Mouse (Mus musculus) C2C12 (cell line): ENCODE data around the gene Rnf39. TPM values are rescaled to one million over a fixed set of nuclear protein-coding genes. Genes with fewer than 3 reads are reported as not detected.

Experiments
- H3K27me3 ChIP-seq: one replicate; pipeline ENCODE4 v1.6.1; 2011; ENCODE audit not compliant: control insufficient read depth, insufficient read depth, insufficient read length
- H3K36me3 ChIP-seq: one replicate; pipeline ENCODE4 v1.6.1; 2011; ENCODE audit not compliant: control insufficient read depth, insufficient read depth
- H3K4me3 ChIP-seq: one replicate; pipeline ENCODE4 v1.5.1; 2011; ENCODE audit warnings: mild to moderate bottlenecking, control low read depth; ENCODE audit not compliant: poor library complexity, insufficient read depth, severe bottlenecking
- H3K79me2 ChIP-seq: one replicate; pipeline ENCODE4 v1.6.1; 2011; ENCODE audit not compliant: control insufficient read depth, insufficient read depth
- H3K79me3 ChIP-seq: one replicate; pipeline ENCODE4 v1.6.1; 2011; ENCODE audit warnings: low read depth, control low read depth
- H3ac ChIP-seq: one replicate; pipeline ENCODE3; 2011; ENCODE audit warnings: low read depth; ENCODE audit not compliant: control insufficient read depth, insufficient read length
- CEBPB ChIP-seq: IDR thresholded peaks from one replicate; pipeline ENCODE4 v1.6.1; 2011; ENCODE audit warnings: low read depth, mild to moderate bottlenecking, control low read depth, moderate library complexity
- CTCF ChIP-seq: IDR thresholded peaks from one replicate; pipeline ENCODE4 v1.5.1; 2011; ENCODE audit not compliant: control insufficient read depth, insufficient read depth, insufficient read length
- FOSL1 ChIP-seq: IDR thresholded peaks from one replicate; pipeline ENCODE4 v1.8.0; 2011; ENCODE audit warnings: mild to moderate bottlenecking, low read length; ENCODE audit not compliant: poor library complexity, insufficient read depth, severe bottlenecking
- MAX ChIP-seq: IDR thresholded peaks from one replicate; pipeline ENCODE4 v1.6.1; 2011; ENCODE audit warnings: mild to moderate bottlenecking, control low read depth
- MYOD1 ChIP-seq: IDR thresholded peaks from one replicate; pipeline ENCODE4 v1.6.1; 2011; ENCODE audit warnings: low read depth; ENCODE audit not compliant: control insufficient read depth, insufficient read length
- MYOG ChIP-seq: IDR thresholded peaks from one replicate; pipeline ENCODE4 v1.6.1; 2011; ENCODE audit not compliant: control insufficient read depth, insufficient read length; ENCODE audit errors: extremely low read depth
- USF1 ChIP-seq: IDR thresholded peaks from one replicate; pipeline ENCODE4 v1.6.1; 2011; ENCODE audit warnings: low read depth, mild to moderate bottlenecking, control low read depth, moderate library complexity
- polyA plus RNA-seq: library from polyadenylated mRNA; unstranded; fragments of >200 nt; fragmentation: generic; extraction: Trizol; gene quantifications from one replicate; pipeline ENCODE4 v1.2.1, GENCODE M21; 2012; ENCODE audit warnings: missing spikeins

Gene Rnf39
- polyA plus RNA-seq, 1 experiment: 0.02 TPM

GRCm38 (mm10) chr17:36993770-36994325 is 51.1 kb downstream of the Rnf39 start:
- Histone ChIP-seq H3K27me3 (peaks cover 4% of the 10 kb centered on the region), H3ac (no peak overlapping the region), H3K4me3 (no peak overlapping the region), H3K36me3 (no peaks in the 10 kb centered on the region), H3K79me2 (no peaks in the 10 kb centered on the region), H3K79me3 (no peaks in the 10 kb centered on the region)
- TF ChIP-seq MAX: no peak

- Histone ChIP-seq H3K4me3 (no peak overlapping the region), H3K27me3 (no peaks in the 10 kb centered on the region), H3K79me2 (no peaks in the 10 kb centered on the region), H3K79me3 (no peaks in the 10 kb centered on the region), H3ac (no peak overlapping the region), H3K36me3 (no peaks in the 10 kb centered on the region)
- TF ChIP-seq MYOD1 (no peak), FOSL1 (no peak), USF1 (no peak), CTCF (no peak), MAX (no peak), CEBPB (no peak), MYOG (no peak)
Observed at GRCm38 (mm10) chr17:36994528-36994927, 51.8 kb downstream of the Rnf39 start.

DNA sequence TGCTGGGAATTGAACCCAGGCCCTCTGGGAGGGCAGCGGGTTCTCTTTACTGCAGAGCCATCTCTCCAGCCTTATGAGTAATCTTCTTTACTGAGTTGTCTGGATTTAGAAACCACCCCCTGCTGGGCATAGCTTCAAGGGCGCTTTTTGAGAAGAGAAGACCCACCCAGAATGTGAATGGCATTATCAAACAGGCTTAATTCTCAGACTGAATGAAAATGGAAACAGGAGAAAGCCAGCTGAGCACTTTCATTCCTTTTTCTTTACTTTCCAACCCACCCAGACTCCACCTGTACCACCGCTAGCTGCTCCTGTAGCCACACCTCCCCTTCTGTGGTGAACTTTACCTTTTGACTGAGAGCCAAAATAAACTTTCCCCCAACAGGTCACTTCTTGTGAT is 52.7 kb downstream of the Rnf39 start:
- Histone ChIP-seq H3K79me3 (no peaks in the 10 kb centered on the region), H3K27me3 (no peaks in the 10 kb centered on the region), H3K36me3 (no peaks in the 10 kb centered on the region), H3K4me3 (no peak overlapping the region), H3K79me2 (no peaks in the 10 kb centered on the region), H3ac (no peak overlapping the region)
- TF ChIP-seq MYOG (no peak), MAX (no peak), USF1 (no peak), MYOD1 (no peak), CTCF (no peak), CEBPB (no peak), FOSL1 (no peak)

- no peak for TF ChIP-seq FOSL1
- TF ChIP-seq CTCF: peak; percentile 62
- H3K36me3 ChIP-seq: no peaks in the 10 kb centered on the region
- H3ac ChIP-seq: no peak overlapping the region
- H3K79me2 ChIP-seq: no peaks in the 10 kb centered on the region
- no peaks in the 10 kb centered on the region for H3K27me3 ChIP-seq
- no peaks in the 10 kb centered on the region for H3K79me3 ChIP-seq
- no peak overlapping the region for H3K4me3 ChIP-seq
Observed at GRCm38 (mm10) chr17:36997033-36997735, 54.5 kb downstream of the Rnf39 start.

Other genes with a start within 250 kb of the Rnf39 start
- gene H2-M10.5, start 170.0 kb upstream of the Rnf39 start, polyA plus RNA-seq: not detected
- gene H2-M10.6, start 130.7 kb upstream of the Rnf39 start, polyA plus RNA-seq: not detected
- 15.0 TPM for gene Trim26, start 105.8 kb upstream of the Rnf39 start, polyA plus RNA-seq
- 0.04 TPM for gene Trim15, start 75.7 kb upstream of the Rnf39 start, polyA plus RNA-seq
- gene Trim10, start 73.3 kb upstream of the Rnf39 start, polyA plus RNA-seq: not detected
- gene Trim40, start 52.8 kb upstream of the Rnf39 start, polyA plus RNA-seq: not detected
- not detected for gene Trim31, start 44.8 kb upstream of the Rnf39 start, polyA plus RNA-seq
- gene Ppp1r11, start 8.8 kb downstream of the Rnf39 start, polyA plus RNA-seq: 181 TPM
- 93.2 TPM for gene Znrd1, start 15.6 kb downstream of the Rnf39 start, polyA plus RNA-seq
- gene Znrd1as, start 15.7 kb downstream of the Rnf39 start, polyA plus RNA-seq: 3.2 TPM
- gene 2410137M14Rik, start 38.3 kb downstream of the Rnf39 start, polyA plus RNA-seq: not detected
- 0.06 TPM for gene H2-M5, start 46.6 kb downstream of the Rnf39 start, polyA plus RNA-seq
- gene Zfp57, start 58.2 kb downstream of the Rnf39 start, polyA plus RNA-seq: 11.6 TPM
- gene Mog, start 80.5 kb downstream of the Rnf39 start, polyA plus RNA-seq: 0.02 TPM
- gene Gabbr1, start 103.0 kb downstream of the Rnf39 start, polyA plus RNA-seq: 6.1 TPM
- gene Olfr90, start 145.6 kb downstream of the Rnf39 start, polyA plus RNA-seq: not detected
- not detected for gene Olfr91, start 155.4 kb downstream of the Rnf39 start, polyA plus RNA-seq
- not detected for gene Olfr92, start 177.2 kb downstream of the Rnf39 start, polyA plus RNA-seq
- not detected for gene Olfr93, start 218.6 kb downstream of the Rnf39 start, polyA plus RNA-seq